Mouse (Mus musculus) embryonic stem cell, embryonic (primary cell): ENCODE measurements around the gene Ell.

Experiments
- CTCF ChIA-PET, 4 experiments: fragments of 300-600 bp in 2 of 4; fragments of 350-600 bp in 2 of 4; sonication (Branson Sonifier 250); formaldehyde crosslinking; loops; one replicate each; lab custom pipeline; 2022; ENCODE audit warnings: inconsistent platforms in 2 of 4; lab: Charles Lee
- POLR2A ChIA-PET, 4 experiments: fragments of 300-600 bp in 2 of 4; fragments of 350-600 bp in 2 of 4; sonication (Branson Sonifier 250); formaldehyde crosslinking; loops; one replicate each; lab custom pipeline; 2022; ENCODE audit warnings: antibody characterized with exemption in 4 of 4, inconsistent platforms in 1 of 4; lab: Charles Lee

Gene Ell

GRCm38 (mm10) chr8:70519043-70519442, 20.2 kb upstream of the Ell start:
- ChIA-PET CTCF (interaction anchor here in 1 of 4 experiments (0.6 to 1.4 kb wide), 2 partner anchors 91 to 413 kb away, joined by 4 to 5 read pairs; no protein-coding TSS in a partner anchor), POLR2A (interaction anchor here (0.6 to 33.4 kb wide), 21 partner anchors 5 to 1117 kb away, joined by 3 to 844 read pairs (median 5); partner anchors contain the start of genes Uba52 (in 4 of the 4), Fkbp8 (in 3 of the 4), Kxd1 (in 3 of the 4) and Ell (in 2 of the 4))

DNA sequence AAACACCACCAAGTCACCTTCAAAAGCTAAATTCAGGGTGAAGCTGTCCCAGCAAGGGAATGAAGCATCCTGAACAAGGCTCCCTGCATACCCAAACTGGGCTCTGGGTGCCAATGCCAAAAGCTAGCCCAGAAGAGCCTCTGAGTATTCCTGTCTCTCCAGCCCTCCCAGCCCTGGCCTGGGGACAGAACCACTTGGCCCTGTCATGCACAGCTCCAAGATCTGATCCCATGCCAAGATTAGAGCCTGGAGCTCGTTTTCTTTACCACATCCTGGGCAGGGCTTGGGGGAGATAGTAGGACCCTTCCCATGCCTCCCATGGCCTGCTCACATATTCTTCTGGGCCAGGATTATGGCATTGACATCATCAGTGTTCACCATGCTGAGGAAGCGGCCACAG, 19.7 kb upstream of the Ell start:
- ChIA-PET POLR2A (interaction anchor here (0.6 to 33.4 kb wide), 19 partner anchors 5 to 689 kb away, joined by 3 to 844 read pairs (median 5); partner anchors contain the start of genes Fkbp8 (in 3 of the 4), Kxd1 (in 3 of the 4), Rex1bd (in 3 of the 4) and Uba52 (in 3 of the 4)), CTCF (interaction anchor here in 2 of 4 experiments (0.6 to 1.0 kb wide), 2 partner anchors 166 to 414 kb away, joined by 5 read pairs; partner anchors contain the start of gene Upf1 (in 1 of the 2))

GRCm38 (mm10) chr8:70522592-70523403, 16.5 kb upstream of the Ell start:
- POLR2A ChIA-PET, result interaction anchor here (0.6 to 33.4 kb wide), 37 partner anchors 5 to 310 kb away, joined by 3 to 844 read pairs (median 4); partner anchors contain the start of genes Uba52 (in 4 of the 4), Ell (in 3 of the 4), Rex1bd (in 3 of the 4) and Jund (in 2 of the 4)
- CTCF ChIA-PET, result interaction anchor here in 2 of 4 experiments (1.2 to 1.5 kb wide), 2 partner anchors 17 to 21 kb away, joined by 3 to 4 read pairs; no protein-coding TSS in a partner anchor

DNA sequence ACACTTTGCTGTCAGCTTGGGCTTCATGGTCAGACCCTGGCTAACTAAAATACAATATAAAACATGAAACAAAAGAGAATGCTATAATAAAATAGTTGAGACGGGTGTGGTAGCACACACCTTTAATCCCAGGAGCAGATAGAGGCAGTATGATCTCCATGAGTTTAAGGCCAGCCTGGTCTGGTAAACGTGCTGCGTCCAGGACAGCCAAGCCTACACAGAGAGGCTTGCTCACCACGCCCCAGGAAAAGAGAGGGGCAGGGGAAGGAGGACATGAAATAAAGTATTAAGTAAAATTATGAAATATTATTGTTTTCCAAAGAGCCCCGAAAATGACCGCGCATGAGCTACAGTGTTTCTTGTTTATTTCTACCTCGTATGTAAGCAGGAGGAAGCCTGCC, 12.1 kb upstream of the Ell start:
- ChIA-PET POLR2A (interaction anchor here (0.6 to 33.4 kb wide), 72 partner anchors 0 to 530 kb away, joined by 3 to 844 read pairs (median 5); partner anchors contain the start of genes Ell (in 4 of the 4), Rex1bd (in 4 of the 4), Uba52 (in 4 of the 4) and Jund (in 3 of the 4)), CTCF (interaction anchor here (0.6 to 5.9 kb wide), 19 partner anchors 9 to 211 kb away, joined by 3 to 32 read pairs (median 4); partner anchors contain the start of genes Rex1bd (in 3 of the 4), Cers1 (in 1 of the 4), Ell (in 1 of the 4) and Ssbp4 (in 1 of the 4))

DNA sequence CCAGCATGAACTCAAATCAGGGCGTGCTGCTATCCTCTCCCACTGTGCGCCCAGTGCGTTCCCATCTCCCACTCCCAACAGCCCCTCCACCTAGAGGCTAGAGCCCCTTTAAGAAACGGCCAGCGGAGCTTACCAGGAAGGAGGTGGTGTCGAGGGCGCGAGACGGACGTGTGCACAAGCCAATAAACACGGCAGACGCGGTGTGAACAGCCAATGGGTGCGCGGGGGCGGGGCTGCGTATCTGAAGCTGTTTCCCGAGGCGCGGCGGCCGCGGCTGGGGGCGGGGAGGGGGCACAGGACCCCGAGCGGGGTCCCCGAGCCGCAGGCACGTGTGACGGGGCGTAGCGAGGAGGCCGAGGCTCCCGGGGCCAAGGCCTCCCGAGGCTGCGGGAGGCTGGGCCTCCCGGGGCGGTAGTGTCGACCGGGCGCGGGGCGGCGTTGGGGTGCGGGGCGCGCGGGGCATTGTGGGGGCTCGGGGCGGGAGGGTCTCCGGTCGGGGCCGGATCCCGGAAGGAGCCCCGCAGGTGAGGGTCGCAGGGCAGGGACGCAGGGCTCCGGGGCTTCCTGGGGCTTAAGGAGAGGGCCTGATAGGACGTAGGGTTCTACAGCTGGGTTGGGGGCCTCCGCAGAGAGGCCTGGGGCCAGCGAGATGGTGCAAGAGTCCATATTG, 11.6 kb upstream of the Ell start, which contains the start of the genes Fkbp8 and Kxd1:
Fkbp8 (plus strand) TSS at position 213 of the 670 bp plus-strand sequence.
Kxd1 (minus strand) TSS at position 445 of the 670 bp plus-strand sequence.
- ChIA-PET POLR2A (interaction anchor here (0.6 to 33.4 kb wide), 93 partner anchors 0 to 1659 kb away, joined by 3 to 844 read pairs (median 4); partner anchors contain the start of genes Ell (in 4 of the 4), Rex1bd (in 4 of the 4), Uba52 (in 4 of the 4) and Jund (in 3 of the 4)), CTCF (interaction anchor here (0.5 to 5.9 kb wide), 24 partner anchors 9 to 353 kb away, joined by 3 to 32 read pairs (median 4); partner anchors contain the start of genes Rex1bd (in 3 of the 4), Ell (in 2 of the 4), Cers1 (in 1 of the 4) and Ssbp4 (in 1 of the 4))

GRCm38 (mm10) chr8:70528182-70528797, 11.0 kb upstream of the Ell start:
- CTCF ChIA-PET, result interaction anchor here (0.5 to 5.9 kb wide), 19 partner anchors 10 to 352 kb away, joined by 3 to 32 read pairs (median 4); partner anchors contain the start of genes Ell (in 2 of the 4), Rex1bd (in 2 of the 4) and Lsm4 (in 1 of the 4)
- POLR2A ChIA-PET, result interaction anchor here (0.6 to 33.4 kb wide), 76 partner anchors 1 to 873 kb away, joined by 3 to 844 read pairs (median 5); partner anchors contain the start of genes Rex1bd (in 4 of the 4), Ell (in 3 of the 4), Jund (in 3 of the 4) and Uba52 (in 3 of the 4)

DNA sequence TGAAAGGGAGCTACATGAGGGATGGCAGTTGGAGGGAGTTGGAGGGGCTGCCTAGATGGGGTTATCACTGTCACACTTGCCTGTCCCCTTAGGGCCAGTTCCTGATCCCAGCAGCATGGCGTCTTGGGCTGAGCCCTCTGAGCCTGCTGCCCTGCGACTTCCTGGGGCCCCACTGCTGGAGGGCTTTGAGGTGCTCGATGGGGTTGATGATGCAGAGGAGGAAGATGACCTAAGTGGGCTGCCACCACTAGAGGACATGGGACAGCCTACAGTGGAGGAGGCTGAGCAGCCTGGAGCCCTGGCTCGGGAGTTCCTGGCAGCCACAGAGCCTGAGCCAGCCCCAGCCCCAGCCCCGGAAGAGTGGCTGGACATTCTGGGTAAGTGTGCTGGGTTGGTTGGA, 10.0 kb upstream of the Ell start:
- ChIA-PET CTCF (interaction anchor here in 2 of 4 experiments (0.6 to 5.9 kb wide), 6 partner anchors 9 to 115 kb away, joined by 3 to 32 read pairs (median 3); partner anchors contain the start of gene Ell (in 1 of the 2)), POLR2A (interaction anchor here in 3 of 4 experiments (0.7 to 33.4 kb wide), 13 partner anchors 2 to 317 kb away, joined by 3 to 844 read pairs (median 5); partner anchors contain the start of genes Ell (in 2 of the 3), Rex1bd (in 2 of the 3), Fkbp8 (in 1 of the 3) and Kxd1 (in 1 of the 3))

DNA sequence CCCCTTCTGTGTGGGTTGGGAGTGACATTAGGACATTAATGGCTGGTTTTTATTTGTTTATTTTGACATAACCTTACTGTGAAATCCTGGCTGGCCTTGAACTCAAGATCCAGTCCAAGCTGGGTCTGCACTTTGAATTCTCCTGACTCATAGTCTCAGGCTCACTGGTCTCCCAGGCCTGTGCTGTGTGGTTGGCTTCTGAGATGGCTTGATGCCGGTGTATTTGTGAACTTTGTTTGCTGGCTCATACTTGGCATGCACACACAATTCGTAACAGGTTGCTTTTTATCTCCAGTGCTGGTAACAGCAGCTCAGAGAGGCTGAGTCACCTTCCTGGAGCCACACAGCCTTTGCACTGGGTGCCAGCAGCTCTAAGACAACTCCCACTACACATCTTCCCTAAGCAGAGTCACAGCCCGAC, 9.5 kb upstream of the Ell start:
- ChIA-PET CTCF (interaction anchor here in 2 of 4 experiments (1.0 to 5.9 kb wide), 3 partner anchors 9 to 25 kb away, joined by 3 to 32 read pairs (median 3); partner anchors contain the start of gene Ell (in 1 of the 2)), POLR2A (interaction anchor here (0.6 to 33.4 kb wide), 15 partner anchors 2 to 317 kb away, joined by 3 to 844 read pairs (median 5); partner anchors contain the start of genes Ell (in 2 of the 4), Rex1bd (in 2 of the 4), Fkbp8 (in 1 of the 4) and Kxd1 (in 1 of the 4))

- ChIA-PET CTCF (interaction anchor here (0.6 to 5.9 kb wide), 10 partner anchors 8 to 869 kb away, joined by 3 to 32 read pairs (median 4); partner anchors contain the start of genes Ell (in 1 of the 4) and Pgpep1 (in 1 of the 4)), POLR2A (interaction anchor here (0.6 to 33.4 kb wide), 17 partner anchors 3 to 1081 kb away, joined by 3 to 844 read pairs (median 5); partner anchors contain the start of genes Ell (in 2 of the 4), Rex1bd (in 2 of the 4), Fkbp8 (in 1 of the 4) and Kxd1 (in 1 of the 4))
Measured at GRCm38 (mm10) chr8:70530314-70530713, 8.9 kb upstream of the Ell start.

DNA sequence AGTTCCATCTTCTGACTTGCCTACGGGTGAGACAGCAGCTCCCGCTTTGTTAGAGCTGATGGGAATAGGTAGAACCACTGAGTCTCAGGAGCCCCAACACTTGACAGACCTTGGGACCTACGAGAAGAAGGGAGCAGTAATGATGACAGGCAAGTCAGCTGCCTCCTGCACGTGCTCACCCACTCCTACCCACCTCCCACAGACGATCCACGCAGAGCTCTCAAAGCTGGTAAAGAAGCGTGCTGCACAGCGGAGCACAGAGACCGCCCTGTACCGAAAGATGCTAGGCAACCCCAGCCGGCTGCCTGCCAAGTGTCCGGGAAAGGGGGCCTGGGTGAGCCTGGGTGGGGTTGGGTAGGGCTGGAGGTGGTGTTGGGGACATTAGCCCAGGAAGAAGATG, 5.0 kb upstream of the Ell start:
- POLR2A ChIA-PET, result interaction anchor here in 1 of 4 experiments (0.6 to 26.0 kb wide), 2 partner anchors 20 to 712 kb away, joined by 4 to 844 read pairs; partner anchors contain the start of genes Fkbp8, Kxd1, Lpar2 and Rex1bd
- CTCF ChIA-PET, result no interaction called here

DNA sequence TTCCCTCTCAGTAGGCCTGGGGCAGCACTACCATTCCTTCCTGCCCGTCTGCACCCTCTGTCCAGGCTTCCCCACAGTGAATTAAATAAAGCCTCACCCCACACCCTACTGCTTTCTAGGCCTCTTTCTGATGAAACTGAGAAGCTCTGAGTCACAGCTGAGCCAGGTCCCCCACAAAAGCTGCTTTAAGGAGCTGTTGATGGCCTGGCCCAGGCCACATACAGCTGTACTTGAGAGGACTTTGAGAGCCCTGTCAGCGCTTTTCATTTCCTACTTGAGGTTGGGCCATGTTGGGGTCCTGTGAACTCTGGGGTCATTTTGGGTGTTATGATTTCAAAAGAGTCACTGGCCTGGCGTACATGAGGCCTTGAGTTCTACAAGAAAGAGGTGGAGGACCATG, 4.0 kb upstream of the Ell start:
- CTCF ChIA-PET, result interaction anchor here in 1 of 4 experiments (0.9 kb wide), 1 partner anchor 22 kb away, joined by 3 read pairs; no protein-coding TSS in a partner anchor

DNA sequence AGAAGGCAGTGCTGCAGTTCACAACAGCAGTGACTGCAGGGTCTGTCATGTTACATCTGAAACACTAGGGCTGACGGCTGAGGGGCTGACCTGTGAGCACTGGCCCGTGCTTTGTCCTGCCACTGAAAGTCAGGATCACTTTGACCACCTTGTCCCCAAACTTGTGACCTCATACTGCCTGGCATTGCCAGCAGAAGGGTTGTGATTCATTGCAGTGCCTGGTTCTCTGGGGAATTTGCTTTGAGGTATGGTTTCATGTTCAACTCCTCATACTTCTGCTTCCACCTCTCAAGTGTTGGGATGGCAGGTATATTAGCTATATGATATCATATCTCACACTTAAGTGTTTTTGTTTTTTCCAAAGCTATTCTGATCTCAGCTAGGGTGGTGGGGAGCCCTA, 3.6 kb upstream of the Ell start:
- ChIA-PET POLR2A (interaction anchor here in 1 of 4 experiments (1.4 to 26.0 kb wide), 2 partner anchors 9 to 21 kb away, joined by 4 to 844 read pairs; partner anchors contain the start of genes Fkbp8, Kxd1, Rex1bd and Uba52), CTCF (interaction anchor here in 1 of 4 experiments (0.9 kb wide), 1 partner anchor 22 kb away, joined by 3 read pairs; no protein-coding TSS in a partner anchor)

More for the DNA sequence above, 4.0 kb upstream of the Ell start:
- POLR2A ChIA-PET, result interaction anchor here in 1 of 4 experiments (1.4 to 26.0 kb wide), 2 partner anchors 9 to 21 kb away, joined by 4 to 844 read pairs; partner anchors contain the start of genes Fkbp8, Kxd1, Rex1bd and Uba52

GRCm38 (mm10) chr8:70538024-70538579, 1.2 kb upstream of the Ell start:
- ChIA-PET CTCF (interaction anchor here in 3 of 4 experiments (0.9 to 2.9 kb wide), 6 partner anchors 10 to 177 kb away, joined by 3 to 32 read pairs (median 4); partner anchors contain the start of genes Fkbp8 (in 1 of the 3), Kxd1 (in 1 of the 3), Lsm4 (in 1 of the 3) and Rex1bd (in 1 of the 3)), POLR2A (interaction anchor here (0.6 to 26.0 kb wide), 47 partner anchors 8 to 1031 kb away, joined by 3 to 844 read pairs (median 6); partner anchors contain the start of genes Fkbp8 (in 4 of the 4), Kxd1 (in 4 of the 4), Jund (in 3 of the 4) and Rex1bd (in 3 of the 4))

- POLR2A ChIA-PET, result interaction anchor here (0.5 to 26.0 kb wide), 96 partner anchors 8 to 1031 kb away, joined by 3 to 844 read pairs (median 4); partner anchors contain the start of genes Fkbp8 (in 4 of the 4), Kxd1 (in 4 of the 4), Uba52 (in 4 of the 4) and Jund (in 3 of the 4)
Measured at GRCm38 (mm10) chr8:70538633-70539076, 602 bp upstream of the Ell start.

More at GRCm38 (mm10) chr8:70538633-70539076, 602 bp upstream of the Ell start:
- CTCF ChIA-PET, result interaction anchor here in 3 of 4 experiments (0.5 to 2.9 kb wide), 17 partner anchors 10 to 995 kb away, joined by 3 to 32 read pairs (median 4); partner anchors contain the start of genes Fkbp8 (in 2 of the 3), Kxd1 (in 2 of the 3), Gm3336 (in 1 of the 3) and Lsm4 (in 1 of the 3)
